Mouse (Mus musculus): ENCODE measurements at regions not wholly inside any gene's neighbourhood (a gene's known extent, or its start where the extent isn't known, plus 50 kb on each side); places are given as distances from the start of the nearest gene placed in this dataset.

DNA sequence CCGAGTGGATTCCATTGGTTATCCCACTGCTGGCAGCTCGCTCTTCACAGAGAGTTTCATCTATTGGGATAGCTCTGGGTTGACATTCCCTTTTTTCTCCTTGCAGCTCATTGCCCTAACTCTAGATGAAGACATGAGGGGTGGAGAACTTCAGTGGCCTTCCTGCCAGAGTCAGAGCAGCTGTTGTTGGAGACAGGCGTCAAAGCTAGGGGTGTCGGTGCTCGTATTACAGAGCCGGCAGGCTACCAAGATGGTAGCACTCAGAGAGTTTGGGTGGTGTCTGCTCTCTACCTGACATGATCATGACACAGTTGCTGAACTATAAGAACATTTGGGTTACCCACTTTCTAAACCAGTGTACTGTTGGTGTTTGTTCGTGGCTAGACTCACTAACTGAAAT, 162.5 kb upstream of the Trib2 start:
- Histone ChIP-seq H3K9me3 (ENCODE audit: low read depth, low read length) (no peaks in the 10 kb centered on the region), H3K9ac (no peak overlapping the region), H3K4me2 (no peak overlapping the region), H3K27ac (ENCODE audit: low read depth) (no peak overlapping the region), H3K4me3 (ENCODE audit: low read depth, low read length) (no peak overlapping the region), H3K27me3 (ENCODE audit: insufficient read depth, low read length) (no peaks in the 10 kb centered on the region), H3K36me3 (ENCODE audit: insufficient read depth) (no peaks in the 10 kb centered on the region), H3K4me1 (ENCODE audit: insufficient read depth) (no peaks in the 10 kb centered on the region)
- no peak for ATAC-seq (ENCODE audit: insufficient read depth)
- no peak for TF ChIP-seq CTCF (IDR thresholded peaks at IDR 0.05; ENCODE audit: low read depth)
- DNase-seq, result no peak
- WGBS, result 80% methylated on average over 7 of the region's 7 CpGs

DNA sequence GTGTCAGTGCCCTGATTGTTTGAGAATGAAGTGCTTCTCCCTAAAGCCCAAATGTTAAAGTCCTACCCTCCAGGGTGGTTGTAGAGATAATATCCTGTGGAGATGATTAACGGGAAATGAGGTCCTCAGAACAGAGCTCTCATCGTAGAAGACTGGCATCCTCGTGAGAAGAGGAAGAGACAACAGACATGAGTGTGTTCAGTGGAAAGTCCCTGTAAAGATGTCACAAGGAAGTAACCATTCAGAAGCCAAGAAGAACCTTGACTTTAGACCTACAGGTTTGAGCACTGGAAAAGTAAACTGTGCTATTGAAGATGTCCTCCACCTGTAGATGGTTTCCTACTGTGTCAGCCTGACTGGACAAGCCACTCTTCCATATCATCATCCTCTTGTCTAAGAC, 155.1 kb upstream of the Trib2 start:
- H3K4me1 ChIP-seq (ENCODE audit: insufficient read depth), result no peaks in the 10 kb centered on the region
- H3K9ac ChIP-seq, result no peak overlapping the region
- H3K4me2 ChIP-seq, result no peak overlapping the region
- no peaks in the 10 kb centered on the region for H3K9me3 ChIP-seq (ENCODE audit: low read depth, low read length)
- 78% methylated on average over 3 of the region's 3 CpGs for WGBS
- TF ChIP-seq CTCF (IDR thresholded peaks at IDR 0.05; ENCODE audit: low read depth), result no peak
- DNase-seq (no peak), ATAC-seq (ENCODE audit: insufficient read depth) (no peak)
- H3K4me3 ChIP-seq (ENCODE audit: low read depth, low read length), result no peak overlapping the region
- H3K36me3 ChIP-seq (ENCODE audit: insufficient read depth), result no peaks in the 10 kb centered on the region
- no peaks in the 10 kb centered on the region for H3K27me3 ChIP-seq (ENCODE audit: insufficient read depth, low read length)
- no peak overlapping the region for H3K27ac ChIP-seq (ENCODE audit: low read depth)

DNA sequence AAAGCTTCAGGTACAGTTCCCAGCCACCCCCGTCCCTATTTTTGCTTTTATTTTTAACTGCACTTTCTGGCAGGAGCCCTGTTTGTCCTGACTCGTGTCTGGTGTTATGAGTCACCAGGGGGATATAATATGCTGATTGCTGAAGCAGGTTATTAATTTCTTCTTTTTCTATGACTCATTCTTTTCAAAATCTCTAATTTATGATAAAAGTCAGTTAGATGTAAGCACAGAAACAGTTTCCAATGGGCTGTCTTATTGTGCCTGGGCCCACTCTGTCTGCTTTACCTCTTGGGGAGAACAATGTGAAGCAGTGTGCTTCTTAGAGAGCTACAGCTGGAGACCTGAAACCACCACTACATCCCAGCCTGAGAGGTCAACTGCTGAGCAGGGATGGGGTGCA, 153.5 kb upstream of the Trib2 start:
- H3K9ac ChIP-seq, result no peak overlapping the region
- WGBS, result 74% methylated on average over 2 of the region's 2 CpGs
- H3K27ac ChIP-seq (ENCODE audit: low read depth), result no peak overlapping the region
- ATAC-seq (ENCODE audit: insufficient read depth) (no peak), DNase-seq (no peak)
- H3K36me3 ChIP-seq (ENCODE audit: insufficient read depth), result no peaks in the 10 kb centered on the region
- H3K4me1 ChIP-seq (ENCODE audit: insufficient read depth), result no peaks in the 10 kb centered on the region
- no peaks in the 10 kb centered on the region for H3K27me3 ChIP-seq (ENCODE audit: insufficient read depth, low read length)
- H3K4me2 ChIP-seq, result no peak overlapping the region
- TF ChIP-seq CTCF (IDR thresholded peaks at IDR 0.05; ENCODE audit: low read depth), result no peak
- no peak overlapping the region for H3K4me3 ChIP-seq (ENCODE audit: low read depth, low read length)
- H3K9me3 ChIP-seq (ENCODE audit: low read depth, low read length), result no peaks in the 10 kb centered on the region

DNA sequence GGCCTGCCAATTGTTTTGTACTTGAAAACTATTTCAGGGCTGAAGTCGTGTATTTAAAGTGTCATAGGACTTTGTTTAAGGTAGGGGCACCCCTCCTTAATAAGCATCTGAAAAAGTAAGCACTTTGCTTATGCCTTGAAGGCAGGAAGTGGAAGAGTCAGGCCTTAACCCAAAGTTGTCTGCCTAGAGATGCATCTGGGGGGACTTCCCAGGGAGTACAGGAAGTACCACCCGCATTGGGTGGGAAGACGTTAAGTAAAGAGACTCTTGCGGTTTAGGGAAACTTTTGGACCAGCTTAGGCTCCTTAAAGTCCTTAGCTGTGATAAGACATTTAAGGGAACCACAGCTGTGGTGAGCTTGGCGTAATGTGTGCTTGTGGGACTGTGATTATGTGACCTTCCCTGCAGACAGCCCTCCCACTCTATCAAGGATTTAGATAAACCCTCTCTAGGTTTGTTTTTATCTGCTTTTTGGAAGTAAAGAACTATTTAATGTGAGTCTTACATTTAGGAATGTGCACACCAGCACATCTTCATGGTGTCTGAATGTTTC, 150.9 kb upstream of the Trib2 start:
- H3K4me1 ChIP-seq (ENCODE audit: insufficient read depth), result no peaks in the 10 kb centered on the region
- 42% methylated on average over 5 of the region's 5 CpGs for WGBS
- no peak overlapping the region for H3K27ac ChIP-seq (ENCODE audit: low read depth)
- H3K9ac ChIP-seq, result no peak overlapping the region
- DNase-seq (no peak), ATAC-seq (ENCODE audit: insufficient read depth) (no peak)
- H3K27me3 ChIP-seq (ENCODE audit: insufficient read depth, low read length), result no peaks in the 10 kb centered on the region
- H3K4me3 ChIP-seq (ENCODE audit: low read depth, low read length), result no peak overlapping the region
- no peaks in the 10 kb centered on the region for H3K9me3 ChIP-seq (ENCODE audit: low read depth, low read length)
- no peaks in the 10 kb centered on the region for H3K36me3 ChIP-seq (ENCODE audit: insufficient read depth)
- no peak overlapping the region for H3K4me2 ChIP-seq
- no peak for TF ChIP-seq CTCF (IDR thresholded peaks at IDR 0.05; ENCODE audit: low read depth)

DNA sequence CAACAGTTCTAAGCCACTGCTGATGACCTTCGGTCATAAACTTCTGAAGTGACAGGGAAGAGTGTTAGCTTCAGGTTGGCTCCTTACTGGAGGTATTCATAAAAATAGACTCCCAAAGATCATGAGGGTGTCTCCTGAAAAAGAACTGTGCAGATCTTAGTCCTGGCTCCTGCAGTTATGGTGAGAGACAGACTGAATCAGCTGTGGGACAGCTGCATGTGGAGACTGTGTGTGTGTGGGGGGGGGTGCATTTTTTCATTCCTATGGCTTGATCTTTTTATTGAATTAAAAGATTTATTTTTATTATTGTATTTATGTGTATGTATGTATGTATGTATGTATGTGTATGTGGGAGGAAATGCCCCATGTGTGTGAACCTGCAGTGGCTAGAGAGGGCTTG, 149.9 kb upstream of the Trib2 start:
- DNase-seq, result no peak
- Histone ChIP-seq H3K4me2 (no peak overlapping the region), H3K36me3 (ENCODE audit: insufficient read depth) (no peaks in the 10 kb centered on the region), H3K9me3 (ENCODE audit: low read depth, low read length) (no peaks in the 10 kb centered on the region), H3K9ac (no peak overlapping the region), H3K27ac (ENCODE audit: low read depth) (no peak overlapping the region), H3K4me1 (ENCODE audit: insufficient read depth) (no peaks in the 10 kb centered on the region), H3K27me3 (ENCODE audit: insufficient read depth, low read length) (no peaks in the 10 kb centered on the region), H3K4me3 (ENCODE audit: low read depth, low read length) (no peak overlapping the region)
- TF ChIP-seq CTCF (IDR thresholded peaks at IDR 0.05; ENCODE audit: low read depth), result no peak
- no peak for ATAC-seq (ENCODE audit: insufficient read depth)
- 80% methylated on average over 1 of the region's 1 CpGs for WGBS

DNA sequence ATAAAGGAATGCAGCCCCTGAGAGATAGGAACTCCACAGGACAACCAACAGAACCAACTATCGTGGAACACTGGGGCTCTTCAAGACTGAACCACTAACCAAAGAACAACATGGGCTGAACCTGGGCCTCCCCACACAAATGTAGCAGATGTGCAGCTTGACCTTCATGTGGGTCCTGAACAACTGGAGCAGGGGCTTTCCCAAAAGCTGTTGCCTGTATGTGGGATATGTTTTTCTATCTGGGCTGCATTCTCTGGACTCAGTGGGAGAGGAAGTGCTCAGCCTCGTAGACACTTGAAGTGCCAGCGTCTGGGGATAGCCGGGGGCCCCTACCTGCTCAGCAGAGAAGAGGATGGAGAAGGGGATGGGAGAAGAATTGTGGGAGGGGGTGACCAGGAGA, 149.2 kb upstream of the Trib2 start:
- Histone ChIP-seq H3K9me3 (ENCODE audit: low read depth, low read length) (no peaks in the 10 kb centered on the region), H3K4me3 (ENCODE audit: low read depth, low read length) (no peak overlapping the region), H3K36me3 (ENCODE audit: insufficient read depth) (no peaks in the 10 kb centered on the region), H3K4me1 (ENCODE audit: insufficient read depth) (no peaks in the 10 kb centered on the region), H3K4me2 (no peak overlapping the region), H3K27ac (ENCODE audit: low read depth) (no peak overlapping the region), H3K27me3 (ENCODE audit: insufficient read depth, low read length) (no peaks in the 10 kb centered on the region), H3K9ac (no peak overlapping the region)
- TF ChIP-seq CTCF (IDR thresholded peaks at IDR 0.05; ENCODE audit: low read depth), result no peak
- no peak for DNase-seq
- no peak for ATAC-seq (ENCODE audit: insufficient read depth)
- 56% methylated on average over 4 of the region's 4 CpGs for WGBS

DNA sequence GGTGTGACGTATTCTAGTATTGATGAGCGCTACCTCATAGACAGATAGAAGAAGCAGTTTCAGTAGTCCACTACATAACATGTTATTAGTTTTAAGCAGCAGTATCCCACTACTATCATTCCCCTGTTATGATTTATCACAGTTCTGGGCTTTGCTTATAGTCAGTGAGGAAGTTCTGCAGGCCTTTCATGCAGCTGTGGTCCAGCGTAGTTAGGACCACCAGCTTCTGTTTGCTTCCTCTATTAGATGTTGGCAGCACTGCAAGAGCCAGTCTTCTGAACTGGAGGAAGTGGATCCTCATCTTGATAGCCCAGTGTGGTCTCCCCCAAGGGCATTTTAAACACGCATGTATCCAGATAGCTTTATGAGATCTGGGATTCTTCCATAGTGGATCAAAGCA, 147.4 kb upstream of the Trib2 start:
- no peak for ATAC-seq (ENCODE audit: insufficient read depth)
- no peaks in the 10 kb centered on the region for H3K27me3 ChIP-seq (ENCODE audit: insufficient read depth, low read length)
- no peaks in the 10 kb centered on the region for H3K4me1 ChIP-seq (ENCODE audit: insufficient read depth)
- no peak overlapping the region for H3K9ac ChIP-seq
- no peak for TF ChIP-seq CTCF (IDR thresholded peaks at IDR 0.05; ENCODE audit: low read depth)
- no peak overlapping the region for H3K27ac ChIP-seq (ENCODE audit: low read depth)
- DNase-seq, result no peak
- H3K9me3 ChIP-seq (ENCODE audit: low read depth, low read length), result no peaks in the 10 kb centered on the region
- no peak overlapping the region for H3K4me2 ChIP-seq
- H3K4me3 ChIP-seq (ENCODE audit: low read depth, low read length), result no peak overlapping the region
- no peaks in the 10 kb centered on the region for H3K36me3 ChIP-seq (ENCODE audit: insufficient read depth)
- WGBS, result 82% methylated on average over 4 of the region's 4 CpGs

DNA sequence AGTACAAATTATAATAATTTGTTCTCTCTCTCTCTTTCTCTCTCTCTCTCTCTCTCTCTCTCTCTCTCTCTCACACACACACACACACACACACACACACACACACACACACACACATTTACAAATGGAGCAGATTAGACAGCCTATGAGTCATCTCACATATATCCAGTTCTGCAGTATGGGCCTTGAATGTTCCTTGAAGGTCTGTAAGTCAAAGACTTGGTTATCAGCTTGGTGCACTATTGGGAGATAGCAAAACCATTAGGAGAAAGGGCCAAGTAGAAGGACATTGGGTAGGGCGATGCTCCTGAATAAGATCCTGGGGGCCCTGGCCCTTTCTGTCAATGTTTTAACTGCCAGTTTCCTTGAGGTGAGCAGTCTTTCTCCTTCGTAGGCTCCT, 145.1 kb upstream of the Trib2 start:
- H3K9me3 ChIP-seq (ENCODE audit: low read depth, low read length), result no peaks in the 10 kb centered on the region
- DNase-seq (no peak), ATAC-seq (ENCODE audit: insufficient read depth) (no peak)
- TF ChIP-seq CTCF (IDR thresholded peaks at IDR 0.05; ENCODE audit: low read depth), result no peak
- H3K4me1 ChIP-seq (ENCODE audit: insufficient read depth), result no peaks in the 10 kb centered on the region
- H3K36me3 ChIP-seq (ENCODE audit: insufficient read depth), result no peaks in the 10 kb centered on the region
- H3K9ac ChIP-seq, result no peak overlapping the region
- no peak overlapping the region for H3K4me3 ChIP-seq (ENCODE audit: low read depth, low read length)
- H3K4me2 ChIP-seq, result no peak overlapping the region
- H3K27me3 ChIP-seq (ENCODE audit: insufficient read depth, low read length), result no peaks in the 10 kb centered on the region
- WGBS, result 75% methylated on average over 2 of the region's 2 CpGs
- H3K27ac ChIP-seq (ENCODE audit: low read depth), result no peak overlapping the region

All from lung, embryonic 14.5 days (tissue).